Mouse (Mus musculus): ENCODE results near the gene Chst11.

DNA sequence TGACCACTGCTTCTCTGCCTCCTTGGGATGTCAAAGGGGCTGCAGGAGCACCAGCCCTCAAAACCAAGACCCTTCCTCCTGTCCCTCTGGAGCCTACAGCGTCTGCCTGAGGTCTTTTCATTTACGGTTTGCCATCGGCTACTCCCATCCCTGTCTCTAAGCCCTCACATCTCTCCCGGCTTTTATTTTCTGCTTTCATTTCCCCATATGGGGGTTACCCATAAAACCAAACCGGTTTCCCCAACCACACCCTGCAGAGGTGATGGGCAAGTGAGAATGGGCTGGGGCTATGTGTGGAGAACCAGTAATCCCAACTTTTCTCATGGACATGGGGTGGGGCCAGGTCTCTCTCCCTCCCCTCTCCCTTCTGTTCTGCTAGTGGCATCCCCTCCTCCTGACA lies 156.1 kb downstream of the Chst11 start:
- TF ChIP-seq GATA1 (IDR thresholded peaks at IDR 0.05; ENCODE audit: borderline replicate concordance, low read length) (no peak), FLI1 (IDR thresholded peaks at IDR 0.05; ENCODE audit: low read length) (no peak)

All from megakaryocyte, embryonic 14.5 days (primary cell).